Mouse (Mus musculus) kidney, postnatal 36 days (tissue): ENCODE measurements at regions not wholly inside any gene's neighbourhood (a gene's known extent, or its start where the extent isn't known, plus 50 kb on each side); places are given as distances from the start of the nearest gene placed in this dataset.

ENCODE experiments used
- DNase-seq, 2 experiments: peaks; one replicate each; pipeline ENCODE4 v3.0.0; 2021 to 2022; ENCODE audit warnings: mixed read lengths in 2 of 2

- no peak for DNase-seq
These were observed 50.3 kb upstream of the Ankrd55 start for GRCm38 (mm10) chr13:112237917-112238316.
